Mouse (Mus musculus) thymus, postnatal 10 days (tissue): ENCODE measurements around the gene Mtfp1.

Source experiments
- DNase-seq, 2 experiments: peaks; one replicate each; pipeline ENCODE4 v3.0.0; 2021; ENCODE audit warnings: low spot score in 2 of 2

Gene Mtfp1

GRCm38 (mm10) chr11:4080219-4080618 lies 15.0 kb downstream of the Mtfp1 start:
- peak in 1 of 2 experiments; percentile 48 for DNase-seq

GRCm38 (mm10) chr11:4078267-4078933 lies 16.8 kb downstream of the Mtfp1 start:
- DNase-seq = no peak

- peak in 1 of 2 experiments; percentile 60 for DNase-seq
Observed at GRCm38 (mm10) chr11:4076633-4077032, 18.6 kb downstream of the Mtfp1 start.

- no peak for DNase-seq
Observed at GRCm38 (mm10) chr11:4069664-4070063, 25.6 kb downstream of the Mtfp1 start.

GRCm38 (mm10) chr11:4064627-4065122 lies 30.6 kb downstream of the Mtfp1 start, which contains the start of gene Sec14l3:
Sec14l3 (plus strand) TSS chr11:4064841.
- no peak for DNase-seq

DNA sequence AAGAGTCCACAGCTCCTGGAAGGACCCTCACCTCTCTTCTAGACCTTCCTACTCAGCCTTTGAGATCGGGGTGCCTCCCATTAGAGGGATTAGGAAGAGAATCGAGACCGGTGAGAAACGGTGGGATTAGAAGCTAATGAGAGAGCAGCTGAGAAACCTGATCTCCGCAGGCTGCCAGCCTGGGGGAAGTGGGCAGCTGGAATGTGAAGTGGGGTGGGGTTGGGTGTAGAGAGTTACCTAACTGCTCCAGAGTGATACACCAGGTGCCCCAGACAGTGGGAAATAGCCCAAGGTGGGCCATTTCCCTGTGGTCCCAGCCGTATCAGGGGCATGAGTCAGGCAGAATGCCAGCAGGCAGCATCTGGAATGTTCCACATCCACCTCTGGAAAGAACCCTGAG lies 32.3 kb downstream of the Mtfp1 start:
- DNase-seq = no peak

DNA sequence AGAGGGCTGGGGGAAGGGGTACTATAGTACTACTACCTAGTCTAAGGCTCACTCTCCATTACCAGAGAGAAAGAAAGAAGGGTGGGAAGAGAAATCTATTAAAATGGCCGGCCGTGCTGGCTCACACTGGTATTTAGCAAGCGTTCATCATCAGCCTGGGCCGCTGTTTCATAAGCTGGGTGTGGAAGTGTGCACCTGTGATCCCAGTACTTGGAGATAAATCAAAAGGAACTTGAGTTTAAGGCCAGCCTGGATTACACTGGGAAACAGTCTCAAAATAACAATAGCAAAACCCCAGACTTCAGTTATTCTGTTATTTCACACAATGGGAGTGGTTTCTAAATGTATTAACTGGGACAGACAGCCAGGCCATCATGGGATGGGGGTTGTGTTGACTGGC lies 32.7 kb downstream of the Mtfp1 start:
- no peak for DNase-seq

- no peak for DNase-seq
Observed at GRCm38 (mm10) chr11:4060866-4061575, 34.2 kb downstream of the Mtfp1 start.

DNA sequence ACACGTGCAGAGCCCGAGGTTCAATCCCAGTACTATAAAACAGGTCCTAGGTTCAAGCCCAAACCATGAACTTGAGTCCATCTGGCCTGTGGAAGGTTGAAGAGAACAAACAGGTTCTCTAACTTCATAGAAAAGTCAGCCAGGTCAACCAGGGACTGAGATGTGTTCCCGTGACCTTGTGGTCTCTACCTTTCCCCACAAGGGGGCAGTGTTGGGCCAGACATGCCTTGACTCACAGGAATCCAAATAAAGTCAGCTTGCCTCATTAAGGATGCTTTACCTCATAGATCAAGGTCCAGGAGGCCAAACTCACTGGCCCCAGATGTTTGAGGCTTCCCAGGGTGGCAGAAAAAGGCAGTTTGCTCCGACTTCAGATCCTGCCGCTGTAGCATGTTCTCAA lies 41.7 kb downstream of the Mtfp1 start:
- DNase-seq = peak; percentile 16 to 72

DNA sequence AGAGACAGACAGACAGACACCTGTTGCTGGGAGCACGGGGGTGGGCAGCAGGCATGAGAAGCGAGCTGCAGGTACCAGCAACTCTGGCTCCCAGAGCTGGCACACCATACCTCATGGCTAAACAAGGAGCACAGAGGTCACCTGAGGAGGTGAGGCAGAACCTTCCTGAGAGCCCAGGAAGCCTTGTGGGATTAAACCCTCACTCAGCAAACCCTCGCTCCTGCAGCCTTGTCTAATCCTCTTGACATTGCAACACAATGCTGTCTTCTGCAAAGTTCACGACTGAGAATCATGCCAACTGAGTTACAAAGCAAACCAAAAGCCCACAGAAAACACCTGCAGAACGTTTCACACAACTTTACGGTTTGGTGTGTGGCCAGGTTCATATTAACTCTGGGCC lies 46.8 kb downstream of the Mtfp1 start:
- no peak for DNase-seq

GRCm38 (mm10) chr11:4047766-4048165 lies 47.5 kb downstream of the Mtfp1 start:
- DNase-seq = no peak

GRCm38 (mm10) chr11:4046526-4046925 lies 48.7 kb downstream of the Mtfp1 start:
- no peak for DNase-seq

- DNase-seq = no peak
Observed at GRCm38 (mm10) chr11:4043081-4043480, 52.2 kb downstream of the Mtfp1 start.
